Mouse (Mus musculus) forebrain, embryonic 16.5 days (tissue): ENCODE measurements around the gene Pcyt1b. TPM values are rescaled to one million over a fixed set of nuclear protein-coding genes. Genes with fewer than 3 reads are reported as not detected.

Experiments used
- ATAC-seq: fragments of 200-750 bp; cut with Nextera tagmentation; 2 replicates; pipeline ENCODE4 v1.8.0; 2017; ENCODE audit warnings: mild to moderate bottlenecking, moderate library complexity
- H3K27ac ChIP-seq: fragments of 300-500 bp; sonication (generic); 2 replicates; pipeline ENCODE4 v1.5.1; 2014; ENCODE audit warnings: low read length, control low read depth
- H3K27me3 ChIP-seq: fragments of 300-500 bp; sonication (generic); replicated peaks from 2 replicates; pipeline ENCODE4 v1.6.1; 2014; ENCODE audit warnings: low read length; ENCODE audit not compliant: control insufficient read depth, insufficient read depth
- H3K36me3 ChIP-seq: fragments of 300-500 bp; sonication (generic); 2 replicates; pipeline ENCODE4 v1.6.1; 2014; ENCODE audit not compliant: control insufficient read depth, insufficient read depth
- H3K4me1 ChIP-seq: fragments of 300-500 bp; sonication (generic); replicated peaks from 2 replicates; pipeline ENCODE4 v1.6.1; 2014; ENCODE audit warnings: low read length; ENCODE audit not compliant: control insufficient read depth, insufficient read depth
- H3K4me2 ChIP-seq: fragments of 300-500 bp; sonication (generic); 2 replicates; pipeline ENCODE4 v1.6.1; 2014; ENCODE audit warnings: mild to moderate bottlenecking, low read length, control low read depth
- H3K4me3 ChIP-seq: fragments of 300-500 bp; sonication (generic); replicated peaks from 2 replicates; pipeline ENCODE4 v1.5.1; 2014; ENCODE audit warnings: mild to moderate bottlenecking, low read length, control low read depth
- H3K9ac ChIP-seq: fragments of 300-500 bp; sonication (generic); replicated peaks from 2 replicates; pipeline ENCODE4 v1.6.1; 2014; ENCODE audit warnings: low read depth, low read length, control low read depth
- H3K9me3 ChIP-seq: fragments of 300-500 bp; sonication (generic); 2 replicates; pipeline ENCODE4 v1.6.1; 2016; ENCODE audit warnings: low read length; ENCODE audit not compliant: control insufficient read depth
- WGBS: fragments of 180-500 bp; shearing (Covaris S2); extraction: QIAGEN DNeasy Blood & Tissue Kit; methylation state at CpG from one replicate; pipeline ENCODE4 v1.1.7; 2014; 5-methylcytosine and 5-hydroxymethylcytosine counted together
- polyA plus RNA-seq: library from polyadenylated mRNA; unstranded; fragments of >200 nt; fragmentation: Nextera tagmentation; extraction: Ambion mirVana; gene quantifications from 2 replicates; pipeline ENCODE4 v1.2.1, GENCODE M21; 2015

Gene Pcyt1b
- polyA plus RNA-seq, 1 experiment from 2014 or later, result 30.5 TPM

DNA sequence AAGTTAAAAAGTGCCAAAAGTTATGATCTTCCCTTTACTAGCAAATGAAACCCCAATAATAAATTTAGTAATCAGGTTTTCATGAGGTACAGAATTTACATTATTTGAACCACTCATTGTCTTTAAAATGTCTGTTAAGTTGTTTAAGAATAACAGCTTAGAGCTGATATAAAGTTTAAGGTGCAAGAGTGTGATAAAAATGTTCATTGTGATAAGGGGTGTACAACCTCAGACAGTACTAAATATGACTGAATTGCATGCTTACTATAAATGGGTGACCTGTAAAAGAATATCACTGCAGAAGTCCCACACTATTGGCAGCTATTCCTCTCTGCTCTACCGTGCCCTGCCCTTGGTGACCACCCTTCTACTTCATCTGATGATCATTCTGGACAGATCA, 134.9 kb downstream of the Pcyt1b start:
- no peak overlapping the region for H3K4me2 ChIP-seq
- H3K27ac ChIP-seq, result no peak overlapping the region
- H3K9ac ChIP-seq, result no peak overlapping the region
- no peaks in the 10 kb centered on the region for H3K36me3 ChIP-seq
- no peak for ATAC-seq
- no peaks in the 10 kb centered on the region for H3K9me3 ChIP-seq
- no peaks in the 10 kb centered on the region for H3K4me1 ChIP-seq
- no peak overlapping the region for H3K4me3 ChIP-seq
- 86% methylated on average over 1 of the region's 1 CpGs for WGBS
- no peaks in the 10 kb centered on the region for H3K27me3 ChIP-seq

DNA sequence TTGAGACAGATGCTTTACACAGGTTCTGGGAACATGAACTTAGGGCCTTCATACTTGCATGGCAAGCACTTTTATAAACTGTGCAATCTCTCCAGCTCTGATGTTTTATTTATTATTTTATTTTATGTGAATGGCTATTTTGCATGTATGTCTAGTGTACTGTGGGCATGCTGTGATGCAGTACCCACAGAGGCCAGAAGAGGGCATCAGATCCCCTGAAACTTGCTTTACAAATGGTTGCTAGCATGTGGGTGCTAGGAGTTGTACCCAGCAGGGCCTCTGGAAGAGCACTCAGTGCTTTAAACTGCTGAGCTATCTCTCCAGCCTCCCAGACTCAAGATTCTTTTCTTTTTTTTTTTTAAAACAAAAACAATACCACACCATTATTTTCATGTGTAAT, 138.5 kb downstream of the Pcyt1b start:
- no peaks in the 10 kb centered on the region for H3K36me3 ChIP-seq
- no peaks in the 10 kb centered on the region for H3K9me3 ChIP-seq
- H3K9ac ChIP-seq, result no peak overlapping the region
- no peak overlapping the region for H3K4me3 ChIP-seq
- ATAC-seq, result no peak
- H3K27ac ChIP-seq, result no peak overlapping the region
- no peaks in the 10 kb centered on the region for H3K4me1 ChIP-seq
- H3K27me3 ChIP-seq, result no peaks in the 10 kb centered on the region
- no peak overlapping the region for H3K4me2 ChIP-seq

Other genes with a start within 250 kb of the Pcyt1b start
- gene Pola1, start 22.7 kb upstream of the Pcyt1b start, polyA plus RNA-seq, result 10.8 and 11.2 TPM in 2 replicates
- gene Pdk3, start 177.3 kb downstream of the Pcyt1b start, polyA plus RNA-seq, result 28.7 and 34.2 TPM in 2 replicates